Mouse (Mus musculus) heart, embryonic 16.5 days (tissue): ENCODE measurements around the gene Crlf1. TPM values are rescaled to one million over a fixed set of nuclear protein-coding genes. Genes with fewer than 3 reads are reported as not detected.
A peak's percentile ranks its signal among the peaks of the same experiment; 100 is the strongest.

ENCODE experiments used
- ATAC-seq: fragments of 200-750 bp; cut with Nextera tagmentation; replicated peaks from 2 replicates; pipeline ENCODE4 v1.8.0; 2017; ENCODE audit warnings: moderate number of reproducible peaks; ENCODE audit not compliant: insufficient read depth, low FRiP score; ENCODE audit errors: extremely low read depth
- H3K27ac ChIP-seq: fragments of 300-500 bp; sonication (generic); 2 replicates; pipeline ENCODE4 v1.5.1; 2014; ENCODE audit warnings: mild to moderate bottlenecking, low read length, control low read depth, moderate library complexity
- H3K27me3 ChIP-seq: fragments of 300-500 bp; sonication (generic); 2 replicates; pipeline ENCODE4 v1.6.1; 2014; ENCODE audit warnings: low read length, mixed read lengths; ENCODE audit not compliant: control insufficient read depth, insufficient read depth
- H3K36me3 ChIP-seq: fragments of 300-500 bp; sonication (generic); 2 replicates; pipeline ENCODE4 v1.6.1; 2014; ENCODE audit not compliant: control insufficient read depth, insufficient read depth
- H3K4me1 ChIP-seq: fragments of 300-500 bp; sonication (generic); 2 replicates; pipeline ENCODE4 v1.6.1; 2014; ENCODE audit warnings: low read length, mixed read lengths; ENCODE audit not compliant: control insufficient read depth, insufficient read depth
- H3K4me2 ChIP-seq: fragments of 300-500 bp; sonication (generic); 2 replicates; pipeline ENCODE4 v1.6.1; 2014; ENCODE audit warnings: low read depth, mild to moderate bottlenecking, control low read depth, low read length
- H3K4me3 ChIP-seq: fragments of 300-500 bp; sonication (generic); 2 replicates; pipeline ENCODE4 v1.5.1; 2014; ENCODE audit warnings: mild to moderate bottlenecking, control low read depth, low read length
- H3K9ac ChIP-seq: fragments of 300-500 bp; sonication (generic); 2 replicates; pipeline ENCODE4 v1.6.1; 2014; ENCODE audit warnings: low read length, control low read depth
- H3K9me3 ChIP-seq: fragments of 300-500 bp; sonication (generic); replicated peaks from 2 replicates; pipeline ENCODE4 v1.6.1; 2016; ENCODE audit warnings: low read length; ENCODE audit not compliant: control insufficient read depth
- WGBS: fragments of 180-500 bp; shearing (Covaris S2); extraction: QIAGEN DNeasy Blood & Tissue Kit; methylation state at CpG from one replicate; pipeline ENCODE4 v1.1.7; 2014; 5-methylcytosine and 5-hydroxymethylcytosine counted together
- polyA plus RNA-seq: library from polyadenylated mRNA; unstranded; fragments of >200 nt; fragmentation: Nextera tagmentation; extraction: Ambion mirVana; gene quantifications from 2 replicates; pipeline ENCODE4 v1.2.1, GENCODE M21; 2015

Gene Crlf1
- polyA plus RNA-seq, 1 experiment from 2014 or later: 3.2 TPM

DNA sequence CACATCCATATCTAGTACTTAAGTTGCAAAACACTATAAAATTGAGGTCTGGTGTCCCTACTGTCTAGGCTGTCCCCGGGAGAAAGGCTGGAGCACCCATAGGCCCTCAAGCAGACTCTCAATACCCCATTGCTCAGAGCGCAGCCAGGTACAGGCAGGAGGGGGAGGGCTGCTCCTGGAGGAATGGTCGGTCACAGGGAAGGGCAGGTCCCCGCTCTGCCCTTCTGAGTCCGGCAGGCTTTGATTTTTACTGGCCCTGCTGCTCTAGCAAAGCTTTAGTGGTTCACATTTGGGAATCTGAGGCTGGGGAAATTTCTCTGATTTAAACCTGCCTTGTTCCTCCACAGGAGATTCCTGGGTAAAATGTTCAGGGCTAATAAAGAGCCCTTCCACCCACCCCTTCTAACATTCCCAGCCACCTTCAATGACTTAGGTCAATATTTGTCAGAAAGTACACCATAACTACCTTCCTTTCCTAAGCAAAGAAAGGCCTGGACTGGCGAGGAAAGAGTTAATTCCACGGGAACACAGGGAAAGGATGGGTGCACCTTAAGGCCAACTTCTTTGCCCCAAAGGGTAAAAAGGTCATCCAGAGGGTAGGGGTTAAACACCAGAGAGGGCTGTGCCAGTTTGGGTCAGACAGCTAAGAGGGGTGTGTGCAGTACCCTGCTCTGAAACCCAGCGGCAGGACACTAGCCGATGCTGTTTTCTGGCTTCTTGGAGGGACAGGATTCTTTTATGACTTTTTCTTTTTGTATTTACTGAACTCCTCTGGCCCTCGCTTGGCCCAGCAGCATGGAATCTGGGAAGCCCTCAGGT lies 2.7 kb upstream of the Crlf1 start:
- WGBS: 23% methylated on average over 10 of the region's 10 CpGs
- H3K27ac ChIP-seq: no peak overlapping the region
- no peaks in the 10 kb centered on the region for H3K36me3 ChIP-seq
- no peak for ATAC-seq
- peaks cover 95% of the 10 kb centered on the region for H3K27me3 ChIP-seq
- no peak overlapping the region for H3K9ac ChIP-seq
- H3K4me1 ChIP-seq: peaks cover 32% of the 10 kb centered on the region
- H3K4me3 ChIP-seq: no peak overlapping the region
- H3K4me2 ChIP-seq: no peak overlapping the region
- H3K9me3 ChIP-seq: no peaks in the 10 kb centered on the region

GRCm38 (mm10) chr8:70490880-70491495 lies 2.0 kb upstream of the Crlf1 start:
- Histone ChIP-seq H3K27me3 (peaks cover 95% of the 10 kb centered on the region), H3K4me2 (no peak overlapping the region), H3K9ac (no peak overlapping the region), H3K36me3 (no peaks in the 10 kb centered on the region), H3K9me3 (no peaks in the 10 kb centered on the region), H3K27ac (no peak overlapping the region), H3K4me1 (peaks cover 32% of the 10 kb centered on the region), H3K4me3 (no peak overlapping the region)
- 7% methylated on average over 20 of the region's 20 CpGs for WGBS
- ATAC-seq: no peak

GRCm38 (mm10) chr8:70493692-70494415 lies 896 bp downstream of the Crlf1 start:
- H3K27ac ChIP-seq: no peak overlapping the region
- H3K4me2 ChIP-seq: peak overlapping the region; percentile 71; the same call in 1 of the 2 replicates
- H3K9ac ChIP-seq: peak overlapping the region; percentile 51; the same call in 1 of the 2 replicates
- 2% methylated on average over 47 of the region's 47 CpGs for WGBS
- H3K4me3 ChIP-seq: peak overlapping the region; percentile 52
- no peak for ATAC-seq
- no peaks in the 10 kb centered on the region for H3K36me3 ChIP-seq
- peaks cover 25% of the 10 kb centered on the region for H3K4me1 ChIP-seq
- H3K9me3 ChIP-seq: no peaks in the 10 kb centered on the region
- H3K27me3 ChIP-seq: peaks cover 95% of the 10 kb centered on the region

DNA sequence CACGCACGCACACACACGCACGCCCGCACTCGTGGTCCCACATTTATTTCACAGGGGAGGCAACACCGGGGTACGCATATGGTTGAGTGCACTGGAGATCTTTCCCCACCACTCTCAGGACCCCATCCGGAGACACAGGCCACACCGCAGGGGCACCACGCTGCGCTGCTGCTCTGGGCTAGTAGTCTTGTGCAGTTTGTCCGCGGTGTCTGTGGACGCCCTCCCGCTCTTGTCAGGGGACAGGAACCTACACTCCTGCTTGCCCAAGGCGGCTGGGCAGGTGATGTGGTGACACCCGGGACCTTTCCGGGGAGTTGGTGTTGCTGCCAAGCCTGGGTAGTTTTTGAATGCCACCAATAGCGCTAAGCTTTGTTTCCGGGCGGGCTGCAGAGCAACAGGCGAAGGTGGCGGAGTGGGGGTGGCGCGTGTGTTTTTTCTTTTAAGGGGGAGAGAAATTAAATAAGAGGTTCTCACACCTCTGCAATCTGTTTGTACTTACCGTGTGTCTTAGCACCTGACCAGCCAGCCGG lies 1.5 kb downstream of the Crlf1 start:
- WGBS: 3% methylated on average over 28 of the region's 28 CpGs
- peak overlapping the region; percentile 17; the same call in 1 of the 2 replicates for H3K4me3 ChIP-seq
- H3K9ac ChIP-seq: no peak overlapping the region

DNA sequence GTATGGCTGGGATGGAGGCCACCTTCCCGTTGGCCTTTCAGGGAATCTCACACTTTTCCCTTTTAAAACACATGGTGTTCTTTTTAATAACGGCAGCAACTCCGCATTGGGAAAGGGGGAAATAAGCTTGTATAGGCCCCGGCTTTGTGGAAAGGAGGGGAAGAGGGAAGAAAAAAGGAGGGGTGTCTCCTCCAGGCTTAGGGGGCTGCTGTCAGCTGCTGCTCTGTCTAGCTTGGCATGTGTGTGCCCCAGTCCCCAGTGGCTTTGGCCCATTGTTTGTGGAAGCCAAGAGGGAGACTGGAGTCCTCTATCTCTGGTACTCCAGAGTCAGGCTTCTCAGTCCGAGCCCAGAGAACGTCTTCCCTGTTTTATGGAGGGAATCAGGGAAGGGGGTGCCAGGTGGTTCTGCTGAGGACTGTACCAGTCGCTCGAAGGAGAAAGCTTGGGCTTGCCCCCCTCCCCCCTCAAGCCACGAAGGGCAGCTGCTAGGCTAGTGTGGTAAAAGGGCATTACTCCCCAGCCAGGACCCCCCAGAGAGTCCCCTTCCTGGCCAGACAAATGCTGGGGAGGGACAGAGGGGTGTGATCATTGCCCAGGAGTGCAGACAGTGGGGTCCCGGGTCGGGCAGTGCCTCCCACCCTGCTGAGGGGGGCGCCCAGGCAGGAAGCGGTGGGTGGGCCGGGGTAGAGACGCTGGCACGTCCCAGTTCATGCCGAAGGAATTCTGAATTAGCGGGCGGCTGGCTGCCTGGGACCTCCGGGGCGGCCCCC lies 2.2 kb downstream of the Crlf1 start:
- no peak for ATAC-seq
- Histone ChIP-seq H3K9ac (no peak overlapping the region), H3K4me1 (peaks cover 17% of the 10 kb centered on the region), H3K27ac (no peak overlapping the region), H3K4me2 (no peak overlapping the region), H3K36me3 (no peaks in the 10 kb centered on the region), H3K9me3 (no peaks in the 10 kb centered on the region), H3K27me3 (peaks cover 95% of the 10 kb centered on the region), H3K4me3 (no peak overlapping the region)
- 5% methylated on average over 21 of the region's 21 CpGs for WGBS

More for the DNA sequence above, 1.5 kb downstream of the Crlf1 start:
- Histone ChIP-seq H3K36me3 (no peaks in the 10 kb centered on the region), H3K27me3 (peaks cover 95% of the 10 kb centered on the region), H3K27ac (no peak overlapping the region), H3K9me3 (no peaks in the 10 kb centered on the region), H3K4me2 (peak overlapping the region; percentile 13; the same call in 1 of the 2 replicates), H3K4me1 (peaks cover 19% of the 10 kb centered on the region)
- ATAC-seq: no peak

- no peak for ATAC-seq
- H3K4me1 ChIP-seq: peaks cover 17% of the 10 kb centered on the region
Measured at GRCm38 (mm10) chr8:70495771-70496062, 2.8 kb downstream of the Crlf1 start.

GRCm38 (mm10) chr8:70500386-70501301 lies 7.7 kb downstream of the Crlf1 start:
- no peak overlapping the region for H3K4me3 ChIP-seq
- ATAC-seq: no peak
- H3K27ac ChIP-seq: no peak overlapping the region
- peaks cover 65% of the 10 kb centered on the region for H3K27me3 ChIP-seq
- no peaks in the 10 kb centered on the region for H3K36me3 ChIP-seq
- H3K4me1 ChIP-seq: peaks cover 17% of the 10 kb centered on the region
- no peak overlapping the region for H3K9ac ChIP-seq
- WGBS: 9% methylated on average over 39 of the region's 39 CpGs
- H3K4me2 ChIP-seq: peak overlapping the region; percentile 31; the same call in 1 of the 2 replicates
- no peaks in the 10 kb centered on the region for H3K9me3 ChIP-seq

More at GRCm38 (mm10) chr8:70495771-70496062, 2.8 kb downstream of the Crlf1 start:
- Histone ChIP-seq H3K27ac (no peak overlapping the region), H3K36me3 (no peaks in the 10 kb centered on the region), H3K27me3 (peaks cover 92% of the 10 kb centered on the region), H3K4me2 (no peak overlapping the region), H3K9me3 (no peaks in the 10 kb centered on the region), H3K9ac (no peak overlapping the region), H3K4me3 (no peak overlapping the region)
- WGBS: 9% methylated on average over 12 of the region's 12 CpGs
